Mouse (Mus musculus) spleen, adult 12 weeks (tissue): Measurements from ENCODE around the gene Hpcal1.
A peak's percentile ranks its signal among the peaks of the same experiment; 100 is the strongest.

Source experiments
- DNase-seq: peaks from one replicate; pipeline ENCODE4 v3.0.0; 2022; ENCODE audit warnings: low spot score

Gene Hpcal1

GRCm38 (mm10) chr12:17715720-17716478, 25.2 kb downstream of the Hpcal1 start:
- DNase-seq = no peak

DNA sequence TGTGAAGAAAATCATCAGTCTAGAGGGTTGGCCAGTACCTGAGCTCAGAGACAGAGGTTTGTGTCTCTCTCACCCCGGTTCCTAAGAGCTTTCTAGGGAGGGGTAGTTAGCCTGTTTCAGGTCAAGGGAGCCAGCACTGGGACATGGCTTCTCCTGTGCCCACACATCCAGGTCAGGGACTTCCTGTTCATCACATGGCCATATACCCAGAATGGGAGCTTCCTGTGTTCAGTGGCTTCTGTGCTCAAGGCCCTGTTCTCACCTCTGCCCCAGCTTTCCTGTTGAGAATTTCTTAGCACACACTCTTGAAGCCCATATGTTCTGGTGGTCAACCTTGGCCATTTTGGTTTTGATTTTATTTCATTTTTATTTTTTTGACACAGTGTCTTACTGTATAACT, 26.6 kb downstream of the Hpcal1 start:
- no peak for DNase-seq

- no peak for DNase-seq
Observed at GRCm38 (mm10) chr12:17718146-17718545, 27.5 kb downstream of the Hpcal1 start.

DNA sequence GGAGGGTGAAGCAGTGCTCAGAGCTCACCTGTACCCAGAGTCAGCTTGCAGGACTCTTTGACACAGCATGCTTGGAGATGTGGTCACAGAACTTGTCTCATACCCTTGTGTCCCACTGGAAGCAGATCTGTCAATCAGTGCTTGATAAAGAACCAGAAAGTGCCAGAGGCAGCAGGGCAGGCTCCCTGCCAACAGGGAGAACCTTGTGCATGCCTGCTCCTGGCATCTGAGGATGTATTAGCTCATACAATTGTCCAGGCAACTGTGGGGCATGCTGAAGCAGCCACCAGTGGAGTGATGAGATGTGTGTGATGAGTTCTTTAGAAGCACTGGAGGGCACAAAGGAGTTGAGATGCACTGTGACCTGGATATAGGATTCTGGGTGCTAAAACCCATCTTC, 30.4 kb downstream of the Hpcal1 start:
- DNase-seq = no peak

DNA sequence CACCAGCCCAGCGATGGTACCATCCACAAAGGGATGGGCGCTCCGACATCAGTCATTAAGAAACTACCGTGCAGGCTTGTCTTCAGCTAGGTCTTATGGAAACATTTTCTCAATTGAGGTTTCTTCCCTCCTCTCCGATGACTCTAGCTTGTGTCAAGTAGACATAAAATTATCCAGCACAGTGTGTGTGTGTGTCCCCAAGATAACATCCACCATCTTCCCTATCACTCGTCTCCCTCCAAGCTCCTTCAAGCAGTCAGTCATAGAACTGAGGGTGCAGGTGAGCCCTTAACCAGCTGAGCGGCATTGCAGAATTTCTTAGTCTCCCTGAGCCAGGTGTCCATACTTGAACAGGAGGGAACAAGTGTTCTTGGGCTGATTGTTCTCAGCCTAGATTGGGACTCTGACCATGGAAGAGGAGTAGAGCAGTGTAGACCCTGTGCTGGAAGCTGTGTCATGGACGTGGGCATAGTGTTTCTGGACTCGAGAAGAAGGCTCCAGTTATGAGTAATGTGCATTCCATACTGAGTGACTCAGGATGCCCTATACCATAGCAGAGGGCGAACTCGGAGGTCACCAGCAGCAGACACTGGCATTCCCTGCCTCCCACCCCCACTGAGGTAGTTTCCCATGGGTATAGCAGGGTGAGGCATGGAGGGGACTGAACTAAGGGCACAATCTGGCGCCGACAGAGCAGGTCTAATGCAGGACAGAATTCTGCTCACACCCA, 32.0 kb downstream of the Hpcal1 start:
- DNase-seq = no peak

GRCm38 (mm10) chr12:17723182-17723570, 32.5 kb downstream of the Hpcal1 start:
- no peak for DNase-seq

GRCm38 (mm10) chr12:17723999-17724398, 33.3 kb downstream of the Hpcal1 start:
- no peak for DNase-seq

- DNase-seq = no peak
Observed at GRCm38 (mm10) chr12:17724412-17725090, 33.9 kb downstream of the Hpcal1 start.

DNA sequence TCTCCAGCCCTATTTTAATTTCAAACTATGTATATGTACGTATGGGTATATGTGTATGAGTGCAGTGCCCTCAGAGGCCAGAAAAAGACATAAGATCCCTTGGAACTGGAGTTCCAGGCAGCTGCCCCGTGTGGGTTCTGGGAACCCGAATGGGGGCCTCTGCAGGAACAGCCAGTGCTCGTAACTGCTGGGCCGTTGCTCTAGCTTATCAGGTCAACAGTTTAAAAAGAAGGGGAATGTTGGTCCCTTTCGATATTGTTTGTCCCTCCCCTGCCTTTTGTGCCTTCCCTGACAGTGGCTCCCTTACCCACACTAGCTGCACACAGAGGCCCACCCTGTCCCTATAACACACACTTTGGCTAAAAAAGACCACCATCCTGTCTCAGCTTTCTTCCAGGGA, 34.9 kb downstream of the Hpcal1 start:
- DNase-seq = no peak

DNA sequence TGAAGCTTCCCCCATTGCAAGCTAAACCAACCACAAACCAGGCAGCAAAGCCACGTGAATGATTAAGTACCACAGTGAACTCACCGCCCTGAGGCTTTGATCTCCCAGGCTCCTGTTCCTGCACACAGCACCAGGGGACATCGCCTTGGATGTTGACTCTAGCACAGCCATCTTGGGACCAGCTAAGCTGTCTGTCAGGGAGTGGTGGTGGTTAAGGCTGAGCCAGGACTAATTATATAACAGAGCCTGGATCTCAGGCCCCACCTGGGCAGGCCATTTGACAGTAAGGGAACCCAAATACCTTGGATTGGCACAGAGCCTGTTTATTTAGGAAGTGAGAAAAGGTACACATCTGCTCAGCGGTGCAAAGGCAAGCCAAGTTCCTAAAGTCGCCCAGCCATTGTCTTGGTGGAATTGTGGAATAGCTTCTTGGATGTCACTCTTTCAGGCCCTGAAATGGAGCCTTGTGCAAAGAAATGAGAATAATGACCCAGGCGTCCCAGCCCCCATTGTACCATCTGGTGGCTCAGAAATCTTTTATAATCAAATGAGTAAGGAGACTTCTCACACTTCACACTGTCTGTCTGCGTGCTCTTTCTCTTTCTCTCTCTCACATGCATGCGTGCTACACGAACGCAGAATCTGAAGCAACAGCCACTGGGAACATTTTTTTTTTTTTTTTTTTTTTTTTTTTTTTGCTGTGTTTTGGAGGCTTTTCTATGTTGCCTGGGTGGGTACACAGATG, 36.1 kb downstream of the Hpcal1 start:
- DNase-seq = no peak

- peak; percentile 12 for DNase-seq
Observed at GRCm38 (mm10) chr12:17727676-17728339, 37.2 kb downstream of the Hpcal1 start.

- no peak for DNase-seq
Observed at GRCm38 (mm10) chr12:17729211-17729900, 38.7 kb downstream of the Hpcal1 start.

GRCm38 (mm10) chr12:17732006-17732405, 41.4 kb downstream of the Hpcal1 start:
- no peak for DNase-seq

- DNase-seq = no peak
Observed at GRCm38 (mm10) chr12:17732546-17732945, 41.9 kb downstream of the Hpcal1 start.

GRCm38 (mm10) chr12:17733114-17733904, 42.7 kb downstream of the Hpcal1 start:
- no peak for DNase-seq

DNA sequence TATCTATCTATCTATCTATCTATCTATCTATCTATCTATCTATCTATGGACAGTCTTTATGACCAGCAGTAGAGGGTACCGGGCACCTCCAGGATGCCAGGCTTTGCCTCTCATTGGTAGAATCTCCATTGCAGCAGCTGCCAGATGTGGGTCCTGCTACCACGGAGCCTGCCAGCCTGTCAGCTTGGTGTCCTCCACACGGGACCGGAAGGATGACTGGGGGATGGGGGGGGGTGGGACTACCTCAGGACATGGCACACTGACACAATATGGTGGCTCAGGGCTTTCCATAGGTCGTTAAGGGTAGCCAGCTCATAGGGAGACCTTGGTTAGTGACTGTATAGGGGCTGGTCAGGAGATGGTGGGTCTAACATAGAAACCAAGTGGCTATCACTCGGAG, 45.7 kb downstream of the Hpcal1 start:
- DNase-seq = no peak

GRCm38 (mm10) chr12:17736859-17737577, 46.4 kb downstream of the Hpcal1 start:
- no peak for DNase-seq

GRCm38 (mm10) chr12:17737808-17738207, 47.2 kb downstream of the Hpcal1 start:
- DNase-seq = no peak

GRCm38 (mm10) chr12:17738473-17738872, 47.8 kb downstream of the Hpcal1 start:
- DNase-seq = no peak

DNA sequence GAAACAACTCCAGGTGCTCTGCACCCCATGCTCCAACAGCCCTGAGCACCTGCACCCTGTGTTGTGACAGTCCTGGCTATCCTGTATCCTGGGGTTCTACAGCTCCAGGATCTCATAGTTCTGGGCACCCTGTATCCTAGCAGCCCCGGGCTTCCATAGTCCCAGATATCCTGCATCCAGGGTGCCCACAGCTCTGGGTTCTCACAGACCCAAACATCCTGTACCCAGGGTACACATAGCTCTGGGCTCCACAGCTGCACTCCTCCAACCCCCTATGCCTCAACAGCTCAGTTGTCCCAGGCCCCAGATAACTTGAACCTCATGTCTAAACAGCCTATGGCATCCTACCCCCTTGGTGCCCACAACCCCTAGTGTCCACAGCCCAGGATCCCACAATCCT, 49.6 kb downstream of the Hpcal1 start:
- DNase-seq = no peak
